Mouse (Mus musculus) lung, postnatal 36 days (tissue): ENCODE measurements around the gene Fam149a.

ENCODE experiments used
- DNase-seq: peaks from one replicate; pipeline ENCODE4 v3.0.0; 2022; ENCODE audit warnings: mixed read lengths

The Fam149a gene

DNA sequence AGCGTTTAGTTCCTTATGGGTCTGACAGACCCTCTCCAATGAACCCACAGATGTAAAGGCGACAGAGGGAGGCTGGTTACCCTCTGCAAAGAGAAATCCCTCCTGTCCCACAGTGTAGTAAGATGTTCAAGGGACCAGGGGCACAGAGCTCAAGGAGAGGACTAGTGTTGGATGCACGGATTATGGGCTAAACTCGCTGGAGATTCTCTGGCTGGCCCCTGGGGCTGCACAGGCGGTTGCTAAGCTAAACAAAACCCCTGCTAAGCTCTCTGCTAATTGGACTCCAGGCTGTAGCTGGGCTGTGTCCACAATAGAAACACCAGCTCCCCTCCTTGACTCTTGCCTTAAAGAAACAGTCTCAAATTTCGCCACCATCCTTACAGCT, at the start of gene Fam149a:
TSS of gene Fam149a (minus strand) at position 329 of the 385 bp plus-strand sequence.
- no peak for DNase-seq

DNA sequence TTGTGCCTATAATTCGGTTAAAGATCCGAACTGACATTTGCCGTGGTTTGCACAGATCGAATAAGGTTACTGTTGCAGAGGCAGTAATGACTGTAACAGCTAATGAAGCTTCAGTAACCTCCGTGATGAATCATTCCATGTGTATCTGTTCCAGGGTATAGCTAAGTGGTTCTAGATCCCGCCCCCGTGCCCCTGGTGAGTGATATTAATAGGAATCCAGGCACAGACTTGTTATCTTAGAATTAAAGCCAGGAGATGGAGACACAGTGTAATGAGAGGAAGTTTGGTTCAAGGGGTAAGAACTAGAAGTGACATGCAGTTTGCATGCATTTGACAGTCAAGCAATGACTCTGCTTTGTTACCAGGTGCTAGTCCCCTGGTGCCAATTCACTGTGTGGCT, 38.1 kb upstream of the Fam149a start:
- no peak for DNase-seq

- peak; percentile 26 for DNase-seq
Measured at GRCm38 (mm10) chr8:45414965-45415364, 32.9 kb upstream of the Fam149a start.

- DNase-seq: peak; percentile 49
Measured at GRCm38 (mm10) chr8:45410882-45411281, 28.8 kb upstream of the Fam149a start, which contains the start of gene Tlr3. TSS of gene Tlr3 (minus strand) at chr8:45411080.

- DNase-seq: peak; percentile 79
Measured at GRCm38 (mm10) chr8:45410146-45410880, 28.2 kb upstream of the Fam149a start.

- DNase-seq: no peak
Measured at GRCm38 (mm10) chr8:45409702-45410101, 27.6 kb upstream of the Fam149a start.

GRCm38 (mm10) chr8:45383250-45383649, 1.2 kb upstream of the Fam149a start:
- no peak for DNase-seq

DNA sequence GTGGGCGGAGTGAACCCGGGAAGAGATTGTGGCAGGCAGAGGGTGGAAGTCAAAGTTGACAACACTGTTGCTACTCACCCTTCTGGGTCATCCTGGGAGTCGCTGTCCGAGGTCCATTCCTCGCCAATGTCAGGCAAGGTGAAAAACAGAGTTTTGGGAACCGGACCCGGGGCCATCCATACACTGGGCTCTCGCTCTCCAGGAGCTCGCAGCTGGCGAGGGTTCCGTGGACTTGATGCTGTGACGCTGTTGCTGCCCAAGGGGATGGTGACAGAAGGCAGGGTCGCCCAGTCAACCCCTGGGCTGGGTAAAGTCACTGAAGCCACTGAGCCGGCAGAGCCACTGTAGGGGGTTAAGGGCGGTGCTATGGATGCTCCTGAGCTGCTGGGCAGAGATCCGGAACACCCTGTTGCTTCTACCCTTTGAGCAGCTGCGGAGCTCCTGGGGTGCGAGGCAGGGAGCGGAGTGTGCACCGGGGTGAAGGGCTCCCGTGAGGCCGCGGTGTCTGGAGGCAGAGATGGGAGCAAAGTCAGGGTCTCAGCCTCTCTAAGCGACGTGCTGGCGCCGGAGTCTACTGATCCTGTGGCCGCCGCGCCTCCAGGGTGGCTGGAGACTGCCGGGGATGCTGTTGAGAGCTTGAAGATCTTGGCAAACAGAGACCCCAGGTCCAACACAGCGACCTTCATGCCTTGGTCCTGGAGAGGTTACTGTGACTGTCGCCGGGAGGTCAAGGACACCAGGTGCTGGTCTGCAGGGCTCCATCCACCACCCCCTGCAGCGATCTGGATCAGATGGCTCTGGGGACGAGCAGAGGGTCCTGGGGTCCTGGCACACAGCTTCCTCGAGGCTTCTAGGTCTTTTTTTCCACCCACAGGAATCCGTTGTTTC, 772 bp downstream of the Fam149a start:
- DNase-seq: no peak

- DNase-seq: no peak
Measured at GRCm38 (mm10) chr8:45380598-45380997, 1.5 kb downstream of the Fam149a start.

GRCm38 (mm10) chr8:45374071-45374470, 8.0 kb downstream of the Fam149a start:
- no peak for DNase-seq

DNA sequence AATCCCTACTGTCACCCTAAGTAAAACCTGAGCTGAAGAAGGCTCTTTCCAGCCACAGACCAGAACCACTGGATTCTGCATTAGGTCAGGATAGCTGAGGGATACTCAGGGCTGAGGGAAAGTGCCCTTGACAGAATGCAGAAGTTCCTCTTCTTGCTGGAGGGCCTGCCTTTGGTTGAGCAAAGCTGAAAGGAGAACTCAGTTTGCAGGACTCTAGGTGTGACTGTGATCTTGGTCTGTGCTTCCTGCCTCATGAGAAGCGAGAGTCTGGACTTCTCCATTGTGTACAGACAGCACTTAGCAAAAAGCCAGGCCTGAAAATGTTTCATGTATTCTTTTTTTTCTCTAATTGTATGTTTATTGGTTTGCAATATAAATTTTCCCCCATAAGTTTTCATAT, 14.9 kb downstream of the Fam149a start:
- no peak for DNase-seq

GRCm38 (mm10) chr8:45363220-45363619, 18.9 kb downstream of the Fam149a start:
- no peak for DNase-seq

GRCm38 (mm10) chr8:45362323-45362722, 19.8 kb downstream of the Fam149a start:
- peak; percentile 64 for DNase-seq

DNA sequence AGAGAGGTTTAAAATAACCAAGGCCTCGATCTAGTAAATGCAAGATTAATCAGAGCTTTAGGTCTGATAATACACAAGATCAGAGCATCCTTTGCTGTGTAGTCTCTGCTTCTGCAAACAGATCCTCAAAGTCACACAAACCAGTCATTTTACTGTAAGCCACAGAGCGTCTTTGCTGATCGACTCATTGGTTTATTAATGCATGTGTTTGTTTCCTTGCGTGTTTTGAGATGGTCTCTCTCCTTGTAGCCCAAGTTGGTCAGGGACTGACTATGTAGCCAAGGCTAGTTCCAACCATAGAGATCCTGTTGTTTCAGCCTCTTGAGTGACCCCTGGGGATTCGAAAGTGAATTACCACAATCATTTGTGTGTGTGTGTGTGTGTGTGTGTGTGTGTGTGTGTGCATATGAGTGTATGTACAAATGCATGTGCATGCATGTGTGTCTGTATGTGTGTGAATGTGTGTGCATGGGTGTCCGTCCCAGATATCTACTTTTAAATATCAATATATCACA, 22.9 kb downstream of the Fam149a start:
- peak; percentile 23 for DNase-seq

GRCm38 (mm10) chr8:45358132-45358918, 23.8 kb downstream of the Fam149a start:
- DNase-seq: peak; percentile 41

DNA sequence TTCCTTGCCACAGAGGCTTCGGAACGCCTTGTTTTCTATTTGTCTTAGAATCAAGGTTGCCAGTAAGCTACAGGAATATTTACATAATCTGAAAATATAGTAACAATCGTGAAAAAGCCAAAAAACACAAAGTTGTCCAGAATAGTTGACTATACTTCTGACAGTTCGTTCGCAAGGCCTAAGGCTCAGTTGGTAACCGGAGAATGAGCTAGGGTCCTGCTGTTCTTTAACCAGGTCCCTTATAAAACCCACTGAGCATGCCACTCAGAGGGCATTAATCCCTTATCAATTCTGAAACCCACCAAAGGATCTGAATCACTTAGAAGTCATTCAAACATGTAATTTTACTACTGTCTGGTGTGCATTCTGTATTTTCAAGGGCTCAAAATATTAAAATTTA, 26.3 kb downstream of the Fam149a start:
- no peak for DNase-seq

DNA sequence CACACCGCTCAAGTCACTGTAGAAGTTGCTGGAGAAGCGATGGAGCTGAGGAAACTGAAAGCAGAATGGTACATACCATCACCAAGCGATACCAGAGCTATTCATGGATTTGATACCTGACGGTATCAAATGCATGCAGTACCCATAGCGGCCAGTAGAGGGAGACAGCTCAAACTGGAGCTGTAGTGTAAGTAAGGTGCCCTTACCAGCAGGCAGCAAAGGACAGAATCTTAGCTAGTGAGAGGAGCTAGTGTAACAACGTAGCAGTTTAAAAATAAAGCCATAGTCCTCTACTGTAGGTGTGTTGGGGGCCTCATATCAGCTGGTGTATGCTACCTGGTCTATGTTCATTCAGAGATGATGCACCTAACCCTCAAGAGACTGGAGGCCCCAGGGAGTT, 37.1 kb downstream of the Fam149a start:
- peak; percentile 86 for DNase-seq

GRCm38 (mm10) chr8:45344298-45344697, 37.8 kb downstream of the Fam149a start:
- DNase-seq: no peak

- no peak for DNase-seq
Measured at GRCm38 (mm10) chr8:45341630-45342628, 40.2 kb downstream of the Fam149a start.

GRCm38 (mm10) chr8:45333493-45333892, 48.6 kb downstream of the Fam149a start:
- DNase-seq: peak; percentile 57

GRCm38 (mm10) chr8:45332685-45333409, 49.2 kb downstream of the Fam149a start, which contains the start of gene Cyp4v3:
TSS of gene Cyp4v3 (minus strand) at chr8:45333216.
- peak; percentile 90 for DNase-seq
